Mouse (Mus musculus) forebrain, embryonic 14.5 days (tissue): Measurements from ENCODE around the gene Rps15. TPM values are rescaled to one million over a fixed set of nuclear protein-coding genes. Genes with fewer than 3 reads are reported as not detected.

Experiments
- ATAC-seq: fragments of 200-750 bp; cut with Nextera tagmentation; 2 replicates; pipeline ENCODE4 v1.8.0; 2017; ENCODE audit warnings: mild to moderate bottlenecking, moderate library complexity
- DNase-seq: peaks from one replicate; pipeline ENCODE4 v3.0.0-alpha.2; 2015; ENCODE audit warnings: low spot score
- H3K27ac ChIP-seq: fragments of 300-500 bp; sonication (generic); 2 replicates; pipeline ENCODE4 v1.5.1; 2014; ENCODE audit warnings: low read depth, mild to moderate bottlenecking, control low read depth, low read length, moderate library complexity
- H3K27me3 ChIP-seq: fragments of 300-500 bp; sonication (generic); replicated peaks from 2 replicates; pipeline ENCODE4 v1.6.1; 2014; ENCODE audit warnings: low read length, control low read depth, mixed read lengths; ENCODE audit not compliant: control insufficient read depth, insufficient read depth
- H3K36me3 ChIP-seq: fragments of 300-500 bp; sonication (generic); 2 replicates; pipeline ENCODE4 v1.6.1; 2014; ENCODE audit warnings: low read length, control low read depth; ENCODE audit not compliant: control insufficient read depth, insufficient read depth
- H3K4me1 ChIP-seq: fragments of 300-500 bp; sonication (generic); 2 replicates; pipeline ENCODE4 v1.6.1; 2014; ENCODE audit warnings: antibody characterized with exemption, low read length, control low read depth; ENCODE audit not compliant: control insufficient read depth, insufficient read depth
- H3K4me2 ChIP-seq: fragments of 300-500 bp; sonication (generic); 2 replicates; pipeline ENCODE4 v1.6.1; 2014; ENCODE audit warnings: mild to moderate bottlenecking, control low read depth, low read length
- H3K4me3 ChIP-seq: fragments of 300-500 bp; sonication (generic); 2 replicates; pipeline ENCODE4 v1.5.1; 2014; ENCODE audit warnings: low read depth, low read length, control low read depth
- H3K9ac ChIP-seq: fragments of 300-500 bp; sonication (generic); 2 replicates; pipeline ENCODE4 v1.6.1; 2014; ENCODE audit warnings: mild to moderate bottlenecking, low read length, control low read depth, moderate library complexity
- H3K9me3 ChIP-seq: fragments of 300-500 bp; sonication (generic); replicated peaks from 2 replicates; pipeline ENCODE4 v1.6.1; 2016; ENCODE audit warnings: low read length, control low read depth, mixed read lengths; ENCODE audit not compliant: control insufficient read depth
- WGBS: fragments of 180-500 bp; shearing (Covaris S2); extraction: QIAGEN DNeasy Blood & Tissue Kit; methylation state at CpG from one replicate; pipeline ENCODE4 v1.1.7; 2014; 5-methylcytosine and 5-hydroxymethylcytosine counted together
- polyA plus RNA-seq: library from polyadenylated mRNA; unstranded; fragments of >200 nt; fragmentation: Nextera tagmentation; extraction: Ambion mirVana; gene quantifications from 2 replicates; pipeline ENCODE4 v1.2.1, GENCODE M21; 2014

Gene Rps15
- polyA plus RNA-seq, 1 experiment from 2014 or later, result 922 TPM

DNA sequence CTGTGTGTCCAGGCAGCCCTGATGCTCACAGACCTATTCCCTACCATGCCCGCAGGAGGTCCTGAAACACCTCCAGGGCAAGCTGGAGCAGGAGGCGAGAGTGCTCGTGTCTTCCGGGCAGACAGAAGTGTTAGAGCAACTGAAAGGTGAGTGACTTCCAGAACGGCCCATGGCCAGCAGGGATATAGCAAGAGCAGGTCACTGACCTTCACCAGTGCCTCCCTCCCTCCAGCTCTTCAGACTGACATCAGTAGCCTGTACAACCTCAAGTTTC is 9.8 kb downstream of the Rps15 start:
- peaks cover 33% of the 10 kb centered on the region for H3K4me1 ChIP-seq
- H3K9ac ChIP-seq, result peak overlapping the region; percentile 99
- WGBS, result 72% methylated on average over 5 of the region's 5 CpGs
- H3K36me3 ChIP-seq, result peaks cover 55% of the 10 kb centered on the region
- peak overlapping the region; percentile 98 for H3K27ac ChIP-seq
- ATAC-seq, result no peak
- H3K4me3 ChIP-seq, result peak overlapping the region; percentile 74
- H3K27me3 ChIP-seq, result no peaks in the 10 kb centered on the region
- H3K4me2 ChIP-seq, result peak overlapping the region; percentile 75
- no peak for DNase-seq
- H3K9me3 ChIP-seq, result no peaks in the 10 kb centered on the region

DNA sequence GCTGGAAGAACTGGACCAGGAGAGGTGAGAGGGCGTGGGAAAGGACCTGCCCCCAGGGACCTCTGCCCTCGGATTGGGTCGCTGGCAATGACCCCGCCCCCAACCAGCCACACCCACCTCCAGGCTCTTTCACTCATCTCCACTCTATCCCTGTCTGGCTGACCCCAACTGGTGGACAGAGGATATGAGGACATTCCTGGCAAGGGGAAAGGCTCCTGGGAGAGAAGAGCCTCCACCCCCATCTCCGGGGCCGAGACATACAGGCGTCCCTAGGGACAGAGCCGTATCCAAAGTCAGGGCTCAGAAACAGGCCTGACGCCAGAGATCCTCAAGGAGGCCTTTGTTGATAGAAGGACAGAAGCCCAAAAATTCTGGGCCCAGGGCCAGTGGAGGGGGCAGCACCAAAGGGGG is 10.2 kb downstream of the Rps15 start:
- no peak for ATAC-seq
- WGBS, result 30% methylated on average over 9 of the region's 9 CpGs

DNA sequence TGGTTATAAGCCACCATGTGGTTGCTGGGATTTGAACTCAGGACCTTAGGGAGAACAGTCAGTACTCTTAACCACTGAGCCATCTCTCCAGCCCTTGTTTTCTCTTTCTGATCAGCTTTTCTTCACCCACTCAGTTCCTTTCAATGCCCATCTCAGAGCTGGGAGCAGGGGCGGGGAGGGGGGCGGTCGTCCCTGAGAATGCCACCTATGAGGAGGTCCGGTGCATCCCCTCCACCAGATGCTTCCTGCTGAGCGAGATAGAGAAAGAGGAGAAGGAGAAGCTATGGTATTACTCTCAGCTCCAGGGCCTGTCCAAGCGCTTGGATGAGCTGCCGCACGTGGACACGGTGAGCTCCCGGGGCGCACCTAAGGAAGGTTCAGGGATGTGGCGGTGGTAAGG is 12.2 kb downstream of the Rps15 start:
- peaks cover 20% of the 10 kb centered on the region for H3K4me1 ChIP-seq
- WGBS, result 36% methylated on average over 12 of the region's 12 CpGs
- no peaks in the 10 kb centered on the region for H3K9me3 ChIP-seq
- H3K36me3 ChIP-seq, result peaks cover 79% of the 10 kb centered on the region
- H3K4me3 ChIP-seq, result peak overlapping the region; percentile 4; the same call in 1 of the 2 replicates
- H3K4me2 ChIP-seq, result peak overlapping the region; percentile 1; the same call in 1 of the 2 replicates
- H3K27me3 ChIP-seq, result no peaks in the 10 kb centered on the region
- DNase-seq (no peak), ATAC-seq (no peak)
- no peak overlapping the region for H3K9ac ChIP-seq
- no peak overlapping the region for H3K27ac ChIP-seq

More for the DNA sequence above, 10.2 kb downstream of the Rps15 start:
- peak overlapping the region; percentile 75 for H3K4me2 ChIP-seq
- DNase-seq, result peak; percentile 52
- peak overlapping the region; percentile 99 for H3K9ac ChIP-seq
- H3K36me3 ChIP-seq, result peaks cover 59% of the 10 kb centered on the region
- H3K4me3 ChIP-seq, result peak overlapping the region; percentile 74
- no peaks in the 10 kb centered on the region for H3K27me3 ChIP-seq
- peaks cover 29% of the 10 kb centered on the region for H3K4me1 ChIP-seq
- peak overlapping the region; percentile 98; the same call in 1 of the 2 replicates for H3K27ac ChIP-seq
- H3K9me3 ChIP-seq, result no peaks in the 10 kb centered on the region

DNA sequence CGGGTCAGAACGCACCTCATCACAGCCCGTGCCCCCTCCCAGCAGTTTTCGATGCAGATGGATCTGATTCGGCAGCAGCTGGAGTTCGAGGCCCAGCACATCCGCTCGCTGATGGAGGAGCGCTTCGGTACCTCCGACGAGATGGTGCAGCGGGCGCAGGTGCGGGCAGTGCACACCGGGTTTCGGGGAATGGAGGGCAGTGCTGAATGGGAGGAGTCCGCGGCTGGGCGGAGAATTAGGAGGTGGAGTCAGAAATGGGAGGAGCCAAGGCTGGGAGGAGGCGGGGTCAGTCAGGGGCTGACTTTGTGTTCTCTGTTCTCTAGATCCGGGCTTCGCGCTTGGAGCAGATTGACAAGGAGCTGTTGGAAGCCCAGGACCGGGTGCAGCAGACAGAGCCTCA is 12.6 kb downstream of the Rps15 start:
- WGBS, result 33% methylated on average over 25 of the region's 25 CpGs
- Histone ChIP-seq H3K27me3 (no peaks in the 10 kb centered on the region), H3K4me2 (peak overlapping the region; percentile 1; the same call in 1 of the 2 replicates), H3K4me1 (peaks cover 20% of the 10 kb centered on the region), H3K4me3 (peak overlapping the region; percentile 4; the same call in 1 of the 2 replicates), H3K9me3 (no peaks in the 10 kb centered on the region), H3K9ac (no peak overlapping the region), H3K27ac (no peak overlapping the region), H3K36me3 (peaks cover 83% of the 10 kb centered on the region)
- ATAC-seq (no peak), DNase-seq (no peak)

DNA sequence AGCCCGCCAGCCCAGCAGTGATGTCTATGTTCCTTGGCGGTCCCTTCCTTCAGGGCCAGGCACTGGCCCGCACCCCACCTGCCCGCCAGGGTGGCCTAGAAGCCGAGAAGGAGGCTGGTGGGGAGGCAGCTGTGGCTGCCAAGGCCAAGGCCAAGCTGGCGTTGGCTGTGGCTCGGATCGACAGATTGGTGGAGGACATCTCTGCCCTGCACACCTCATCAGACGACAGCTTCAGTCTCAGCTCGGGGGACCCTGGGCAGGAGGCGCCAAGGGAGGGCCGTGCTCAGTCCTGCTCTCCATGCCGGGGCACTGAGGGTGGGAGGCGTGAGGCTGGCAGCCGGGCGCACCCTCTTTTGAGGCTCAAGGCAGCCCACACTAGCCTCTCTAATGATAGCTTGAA is 19.3 kb downstream of the Rps15 start:
- H3K36me3 ChIP-seq, result peaks cover 100% of the 10 kb centered on the region
- ATAC-seq, result no peak
- H3K9me3 ChIP-seq, result no peaks in the 10 kb centered on the region
- DNase-seq, result no peak
- H3K27me3 ChIP-seq, result no peaks in the 10 kb centered on the region
- WGBS, result 90% methylated on average over 16 of the region's 16 CpGs
- no peak overlapping the region for H3K9ac ChIP-seq
- no peaks in the 10 kb centered on the region for H3K4me1 ChIP-seq
- H3K27ac ChIP-seq, result no peak overlapping the region
- H3K4me2 ChIP-seq, result no peak overlapping the region
- H3K4me3 ChIP-seq, result no peak overlapping the region

DNA sequence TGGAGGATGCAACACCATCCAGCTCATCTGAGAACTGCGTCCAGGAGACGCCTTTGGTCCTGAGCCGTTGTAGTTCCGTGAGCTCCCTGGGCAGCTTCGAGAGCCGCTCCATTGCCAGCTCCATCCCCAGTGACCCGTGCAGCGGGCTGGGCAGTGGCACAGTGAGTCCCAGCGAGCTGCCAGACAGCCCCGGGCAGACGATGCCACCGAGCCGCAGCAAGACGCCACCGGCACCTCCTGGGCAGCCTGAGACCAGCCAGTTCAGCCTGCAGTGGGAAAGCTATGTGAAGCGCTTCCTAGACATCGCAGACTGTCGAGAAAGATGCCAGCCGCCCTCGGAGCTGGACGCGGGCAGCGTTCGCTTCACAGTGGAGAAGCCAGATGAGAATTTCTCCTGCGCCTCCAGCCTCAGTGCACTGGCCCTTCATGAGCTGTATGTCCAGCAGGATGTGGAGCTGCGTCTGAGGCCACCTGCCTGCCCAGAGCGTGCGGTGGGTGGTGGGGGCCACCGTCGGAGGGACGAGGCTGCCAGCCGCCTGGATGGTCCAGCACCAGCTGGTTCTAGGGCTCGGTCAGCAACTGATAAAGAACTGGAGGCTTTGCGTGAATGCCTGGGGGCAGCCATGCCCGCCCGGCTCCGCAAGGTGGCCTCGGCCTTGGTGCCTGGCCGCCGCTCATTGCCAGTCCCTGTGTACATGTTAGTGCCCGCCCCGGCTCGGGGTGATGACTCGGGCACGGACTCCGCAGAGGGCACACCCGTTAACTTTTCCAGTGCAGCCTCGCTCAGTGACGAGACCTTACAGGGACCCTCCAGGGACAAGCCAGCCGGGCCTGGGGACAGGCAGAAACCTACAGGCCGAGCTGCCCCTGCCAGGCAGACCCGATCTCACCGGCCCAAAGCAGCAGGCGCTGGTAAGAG is 20.6 kb downstream of the Rps15 start:
- 78% methylated on average over 54 of the region's 54 CpGs for WGBS
- ATAC-seq, result no peak
- H3K4me3 ChIP-seq, result no peak overlapping the region
- no peak for DNase-seq
- H3K27ac ChIP-seq, result no peak overlapping the region
- peaks cover 100% of the 10 kb centered on the region for H3K36me3 ChIP-seq
- no peak overlapping the region for H3K9ac ChIP-seq
- no peaks in the 10 kb centered on the region for H3K27me3 ChIP-seq
- H3K4me1 ChIP-seq, result no peaks in the 10 kb centered on the region
- no peak overlapping the region for H3K4me2 ChIP-seq
- no peaks in the 10 kb centered on the region for H3K9me3 ChIP-seq

DNA sequence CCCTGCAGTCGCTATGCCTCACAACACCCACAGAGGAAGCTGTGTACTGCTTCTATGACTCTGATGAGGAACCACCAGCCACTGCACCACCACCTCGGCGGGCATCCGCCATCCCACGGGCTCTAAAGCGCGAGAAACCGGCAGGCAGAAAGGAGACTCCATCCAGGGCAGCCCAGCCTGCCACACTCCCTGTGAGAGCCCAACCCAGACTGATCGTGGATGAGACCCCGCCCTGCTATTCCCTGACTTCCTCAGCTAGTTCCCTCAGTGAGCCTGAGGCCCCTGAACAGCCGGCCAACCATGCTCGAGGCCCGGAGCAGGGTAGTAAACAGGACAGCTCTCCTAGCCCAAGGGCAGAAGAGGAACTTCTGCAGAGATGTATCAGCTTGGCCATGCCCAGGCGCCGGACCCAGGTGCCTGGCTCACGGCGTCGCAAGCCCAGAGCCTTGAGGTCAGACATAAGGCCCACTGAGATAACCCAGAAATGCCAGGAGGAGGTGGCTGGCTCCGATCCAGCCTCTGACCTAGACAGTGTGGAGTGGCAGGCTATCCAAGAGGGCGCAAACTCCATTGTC is 21.5 kb downstream of the Rps15 start:
- H3K27me3 ChIP-seq, result no peaks in the 10 kb centered on the region
- H3K4me3 ChIP-seq, result no peak overlapping the region
- H3K36me3 ChIP-seq, result peaks cover 100% of the 10 kb centered on the region
- no peak for DNase-seq
- H3K9me3 ChIP-seq, result no peaks in the 10 kb centered on the region
- no peak overlapping the region for H3K9ac ChIP-seq
- no peaks in the 10 kb centered on the region for H3K4me1 ChIP-seq
- H3K27ac ChIP-seq, result no peak overlapping the region
- no peak overlapping the region for H3K4me2 ChIP-seq
- 70% methylated on average over 20 of the region's 20 CpGs for WGBS
- ATAC-seq, result no peak

DNA sequence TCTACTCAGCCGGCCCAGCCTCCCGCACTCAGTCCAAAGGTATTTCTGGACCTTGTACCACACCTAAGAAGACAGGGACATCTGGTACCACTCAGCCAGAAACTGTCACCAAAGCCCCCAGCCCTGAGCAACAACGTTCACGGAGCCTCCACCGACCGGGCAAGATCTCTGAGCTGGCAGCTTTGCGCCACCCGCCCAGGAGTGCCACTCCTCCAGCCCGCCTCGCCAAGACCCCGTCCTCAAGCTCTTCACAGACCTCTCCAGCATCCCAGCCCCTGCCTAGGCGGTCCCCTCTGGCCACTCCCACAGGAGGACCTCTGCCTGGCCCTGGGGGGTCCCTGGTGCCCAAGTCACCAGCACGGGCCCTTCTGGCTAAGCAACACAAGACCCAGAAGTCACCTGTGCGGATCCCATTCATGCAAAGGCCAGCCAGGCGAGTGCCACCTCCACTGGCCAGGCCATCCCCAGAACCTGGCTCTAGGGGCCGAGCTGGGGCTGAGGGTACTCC is 22.3 kb downstream of the Rps15 start:
- H3K4me3 ChIP-seq, result no peak overlapping the region
- peaks cover 94% of the 10 kb centered on the region for H3K36me3 ChIP-seq
- H3K4me2 ChIP-seq, result no peak overlapping the region
- H3K9ac ChIP-seq, result no peak overlapping the region
- no peak overlapping the region for H3K27ac ChIP-seq
- WGBS, result 74% methylated on average over 16 of the region's 16 CpGs
- H3K9me3 ChIP-seq, result no peaks in the 10 kb centered on the region
- DNase-seq, result no peak
- peaks cover 2% of the 10 kb centered on the region; the same call in 1 of the 2 replicates for H3K4me1 ChIP-seq
- no peak for ATAC-seq
- no peaks in the 10 kb centered on the region for H3K27me3 ChIP-seq

DNA sequence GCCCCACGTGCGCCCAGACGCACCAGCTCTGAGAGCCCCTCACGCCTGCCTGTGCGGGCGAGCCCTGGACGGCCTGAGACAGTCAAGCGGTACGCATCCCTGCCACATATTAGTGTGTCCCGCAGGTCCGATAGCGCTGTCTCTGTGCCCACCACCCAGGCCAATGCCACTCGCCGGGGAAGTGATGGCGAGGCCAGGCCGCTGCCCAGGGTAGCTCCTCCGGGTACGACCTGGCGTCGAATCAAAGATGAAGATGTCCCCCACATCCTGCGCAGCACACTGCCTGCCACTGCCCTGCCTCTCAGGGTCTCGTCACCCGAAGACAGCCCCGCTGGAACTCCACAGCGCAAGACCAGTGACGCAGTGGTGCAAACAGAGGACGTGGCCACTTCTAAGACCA is 23.1 kb downstream of the Rps15 start:
- Histone ChIP-seq H3K4me1 (peaks cover 5% of the 10 kb centered on the region; the same call in 1 of the 2 replicates), H3K4me2 (no peak overlapping the region), H3K4me3 (no peak overlapping the region), H3K9ac (no peak overlapping the region), H3K27ac (no peak overlapping the region), H3K27me3 (no peaks in the 10 kb centered on the region), H3K36me3 (peaks cover 86% of the 10 kb centered on the region), H3K9me3 (no peaks in the 10 kb centered on the region)
- no peak for ATAC-seq
- 61% methylated on average over 27 of the region's 27 CpGs for WGBS
- DNase-seq, result no peak
